In the genomic region with DNA sequence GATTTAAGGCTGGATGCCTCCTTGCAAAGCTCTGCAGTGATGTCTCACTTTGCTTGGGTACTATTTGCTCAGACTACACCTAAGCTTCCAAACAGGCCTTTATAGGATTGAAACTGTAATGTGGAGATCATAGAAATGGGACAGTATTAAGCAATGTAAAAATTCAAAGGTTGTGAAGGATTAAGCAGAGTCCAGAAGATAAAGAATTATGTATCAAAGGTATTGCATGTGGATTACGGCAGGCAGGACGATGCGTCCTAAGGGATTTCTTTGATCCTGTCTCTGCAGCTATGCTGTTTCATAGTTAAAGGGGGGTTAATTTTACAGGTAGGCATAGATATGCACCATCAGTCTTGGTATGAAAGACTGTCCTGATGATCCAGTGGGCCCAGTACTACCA, we compare ENCODE assay signal across 30 mouse cellular contexts. TPM values are rescaled to one million over a fixed set of nuclear protein-coding genes. Genes with fewer than 3 reads are reported as not detected.
"Had no signal": no experiment of that assay in that cellular context is flagged by ENCODE, and none has a peak within 500 bp of the region (broad histone marks: within the 10 kb centered on the region; RNA-seq: fewer than 3 reads in every experiment).

No protein-coding gene starts in this region.

- DNase-seq: left cerebral cortex, postnatal 4 days; liver; liver, embryonic 13.5 days; liver, postnatal 0 days; lung, adult 18-20 months; lung, adult 2 months; lung, embryonic 14.5 days; lung, postnatal 10 days; lung, postnatal 14 days; lung, postnatal 4 days; midbrain, embryonic 14.5 days had no signal

- H3K27ac ChIP-seq: limb, embryonic 10.5 days; limb, embryonic 12.5 days; limb, embryonic 13.5 days; limb, embryonic 15.5 days; liver, embryonic 12.5 days; liver, embryonic 13.5 days; liver, embryonic 14.5 days; liver, embryonic 15.5 days; lung, embryonic 15.5 days; macrophage; midbrain, embryonic 10.5 days; midbrain, embryonic 12.5 days; midbrain, embryonic 13.5 days; midbrain, embryonic 15.5 days; neural tube, embryonic 12.5 days; neural tube, embryonic 13.5 days had no signal

- H3K9me3 ChIP-seq: limb, embryonic 10.5 days; limb, embryonic 12.5 days; limb, embryonic 13.5 days; limb, embryonic 15.5 days; liver, embryonic 12.5 days; liver, embryonic 13.5 days; liver, embryonic 15.5 days; lung, embryonic 15.5 days; megakaryocyte, embryonic 14.5 days; midbrain, embryonic 10.5 days; midbrain, embryonic 12.5 days; midbrain, embryonic 13.5 days; midbrain, embryonic 15.5 days; neural tube, embryonic 12.5 days; neural tube, embryonic 13.5 days had no signal

- H3K27me3 ChIP-seq: limb, embryonic 12.5 days; limb, embryonic 13.5 days; limb, embryonic 15.5 days; liver, embryonic 12.5 days; liver, embryonic 13.5 days; liver, embryonic 15.5 days; lung, embryonic 15.5 days; megakaryocyte, embryonic 14.5 days; midbrain, embryonic 12.5 days; midbrain, embryonic 13.5 days; midbrain, embryonic 15.5 days; neural tube, embryonic 12.5 days; neural tube, embryonic 13.5 days had no signal

- H3K4me3 ChIP-seq: limb, embryonic 10.5 days; limb, embryonic 12.5 days; limb, embryonic 13.5 days; limb, embryonic 15.5 days; liver, embryonic 12.5 days; liver, embryonic 13.5 days; liver, embryonic 15.5 days; lung, embryonic 15.5 days; megakaryocyte, embryonic 14.5 days; midbrain, embryonic 10.5 days; midbrain, embryonic 12.5 days; midbrain, embryonic 13.5 days; midbrain, embryonic 15.5 days; myocyte; neural tube, embryonic 12.5 days; neural tube, embryonic 13.5 days had no signal

RNA-seq across cellular contexts. Expression of gene Shisa2, which starts 32.5 kb away (rescaled TPM):
- total RNA-seq: megakaryocyte-erythroid progenitor cell, adult 5-6 weeks; monocyte, adult 5-6 weeks had no signal
- polyA plus RNA-seq: macrophage had no signal
